Mouse (Mus musculus) R1 (cell line): Measurements from ENCODE around the gene Atg2a.
A peak's percentile ranks its signal among the peaks of the same experiment; 100 is the strongest.
"Not testable (repeated sequence)": the region's sequence is repeated elsewhere in the genome, so short reads cannot be mapped to it uniquely, and the experiment has no call there.

Experiments
- DNase-seq: peaks from one replicate; pipeline ENCODE4 v3.0.0-alpha.2; 2018; ENCODE audit warnings: low read depth, low spot score

Atg2a gene

DNA sequence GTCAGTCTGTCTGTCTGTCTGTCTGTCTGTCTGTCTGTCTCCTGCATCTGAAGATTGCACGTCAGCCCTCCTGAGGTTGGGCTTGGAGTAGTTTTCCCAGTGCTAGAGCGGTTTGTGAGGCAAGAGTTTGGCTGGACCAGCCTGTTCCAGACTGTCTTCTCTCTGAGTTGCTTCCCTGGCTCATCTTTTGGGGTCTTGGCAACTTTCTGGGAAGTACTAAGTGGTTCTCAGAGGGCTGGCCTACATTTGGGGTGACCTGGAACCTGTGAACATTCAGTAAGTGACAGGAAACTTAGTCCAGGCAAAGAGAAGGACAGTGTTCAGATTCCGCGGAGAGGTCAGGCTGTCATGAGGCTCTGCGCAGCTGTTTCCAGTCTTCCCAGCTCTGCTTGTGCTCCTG, 50.8 kb downstream of the Atg2a start:
- DNase-seq = no peak

- no peak for DNase-seq
Observed at GRCm38 (mm10) chr19:6294301-6294700, 52.8 kb downstream of the Atg2a start.

GRCm38 (mm10) chr19:6296551-6297210, 55.2 kb downstream of the Atg2a start:
- DNase-seq = peak; percentile 52

- peak; percentile 72 for DNase-seq
Observed at GRCm38 (mm10) chr19:6297641-6298040, 56.2 kb downstream of the Atg2a start.

- DNase-seq = no peak
Observed at GRCm38 (mm10) chr19:6299003-6299402, 57.5 kb downstream of the Atg2a start.

DNA sequence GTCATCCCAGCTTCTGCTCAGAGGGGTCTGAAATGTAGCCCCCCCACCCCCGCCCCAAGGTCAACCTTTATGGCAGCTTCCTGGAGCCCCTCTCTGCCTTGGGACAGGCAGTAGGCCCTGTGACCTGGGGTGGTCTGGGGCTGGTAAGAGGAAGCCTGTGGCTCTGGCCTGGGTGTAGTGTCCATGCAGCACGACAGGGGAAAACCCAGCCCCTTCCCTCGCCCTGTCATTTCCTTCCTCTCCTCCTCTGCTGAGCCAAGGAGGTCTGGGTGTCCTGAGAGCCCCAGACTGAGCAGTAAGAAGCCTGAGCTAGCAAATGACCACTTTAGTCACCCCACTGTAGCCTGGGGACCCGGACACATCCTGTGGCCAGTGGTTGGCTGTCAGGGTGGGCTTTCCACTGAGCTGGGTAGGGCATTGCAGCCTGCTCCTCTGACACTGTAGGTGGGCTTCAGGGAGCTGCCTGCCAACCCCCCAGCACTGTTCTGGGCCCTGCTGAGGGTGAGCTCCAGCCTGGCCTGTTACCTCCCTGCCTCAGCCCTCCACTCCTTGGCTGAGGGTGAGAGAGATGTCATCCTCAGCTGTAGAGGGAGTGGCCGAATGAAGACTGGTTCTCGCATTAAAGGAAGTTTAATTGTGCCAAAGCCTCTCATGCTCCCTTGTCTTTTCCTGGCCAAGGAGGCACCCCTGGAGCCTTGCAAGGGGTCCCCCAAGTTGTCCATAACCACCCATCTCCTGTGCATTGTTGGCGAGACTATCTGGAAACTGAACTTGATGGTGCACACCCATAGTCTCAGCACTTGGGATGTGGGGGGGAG, 58.2 kb downstream of the Atg2a start:
- DNase-seq = no peak

GRCm38 (mm10) chr19:6300402-6300841, 59.0 kb downstream of the Atg2a start:
- no peak for DNase-seq

DNA sequence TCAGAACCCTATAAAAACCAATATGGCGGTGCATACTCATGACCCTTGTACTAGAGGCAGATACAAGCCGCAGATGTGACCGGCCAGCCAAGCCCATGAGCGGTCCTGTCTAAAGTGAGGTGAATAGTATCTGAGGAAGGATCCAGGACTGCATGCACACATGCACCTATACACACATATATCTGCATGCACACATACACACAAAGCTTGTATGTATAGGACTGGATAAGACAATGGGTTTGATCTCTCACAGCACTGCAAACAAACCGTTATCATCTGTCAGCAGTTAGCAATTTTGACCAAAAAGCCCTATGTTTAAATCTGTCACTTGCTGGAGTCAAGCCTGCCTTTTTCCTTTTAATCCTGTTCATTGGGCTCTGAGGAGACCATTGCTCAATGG, 60.6 kb downstream of the Atg2a start:
- DNase-seq = no peak

- DNase-seq = peak; percentile 57
Observed at GRCm38 (mm10) chr19:6302522-6302921, 61.1 kb downstream of the Atg2a start.

DNA sequence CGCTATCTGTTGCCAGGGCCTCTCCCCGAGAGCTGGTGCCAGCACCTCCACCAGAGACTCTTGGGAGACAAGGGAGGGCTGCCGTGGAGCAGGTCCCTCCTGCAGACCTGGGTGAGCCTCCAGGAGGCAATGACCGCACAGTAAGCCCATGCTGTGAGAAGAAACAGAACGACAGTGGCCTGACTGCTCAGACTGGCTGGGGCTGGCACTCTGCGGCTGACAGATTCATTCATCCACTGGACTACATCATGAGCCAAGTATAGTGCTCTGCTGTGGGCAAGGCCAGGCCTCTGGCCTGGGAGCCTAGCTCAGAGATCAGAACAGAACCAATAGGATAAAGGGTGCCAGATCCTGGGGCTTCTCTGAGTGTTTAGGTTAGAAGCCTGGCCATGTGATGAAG, 62.4 kb downstream of the Atg2a start:
- no peak for DNase-seq

DNA sequence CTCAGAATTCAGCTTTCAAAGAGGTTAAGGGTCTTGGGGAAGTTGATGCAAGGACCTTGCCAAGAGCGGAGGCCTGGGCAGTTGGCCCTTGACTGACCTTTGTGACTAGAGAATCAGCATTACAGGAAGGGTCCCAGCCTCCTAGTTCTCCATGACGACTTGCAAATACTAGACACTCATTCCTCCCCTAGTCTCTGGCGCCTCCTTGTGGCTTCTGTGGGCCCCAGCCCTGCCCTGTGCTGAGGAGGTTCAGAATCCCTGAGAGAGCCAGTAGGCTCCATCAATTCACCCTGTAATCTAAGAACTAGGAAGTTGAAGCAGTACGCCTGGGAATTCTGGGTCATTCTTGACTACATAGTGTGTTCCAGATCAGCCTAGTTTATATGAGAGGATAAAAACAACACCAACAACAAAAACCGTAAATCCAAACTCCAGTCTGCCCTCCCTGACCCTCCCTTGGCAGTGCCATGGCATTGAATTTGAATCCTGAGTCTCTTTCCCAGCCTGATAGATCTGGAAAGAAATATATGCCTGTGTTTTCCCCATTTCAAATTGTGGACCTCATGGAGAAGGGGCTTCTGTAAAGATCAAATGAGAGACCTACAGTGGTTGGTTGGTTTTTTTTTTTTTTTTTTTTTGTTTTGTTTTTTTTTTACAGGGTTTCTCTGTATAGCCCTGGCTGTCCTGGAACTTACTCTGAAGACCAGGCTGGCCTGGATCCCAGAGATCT, 63.5 kb downstream of the Atg2a start:
- DNase-seq = peak; percentile 92

- no peak for DNase-seq
Observed at GRCm38 (mm10) chr19:6305517-6306115, 64.1 kb downstream of the Atg2a start.

DNA sequence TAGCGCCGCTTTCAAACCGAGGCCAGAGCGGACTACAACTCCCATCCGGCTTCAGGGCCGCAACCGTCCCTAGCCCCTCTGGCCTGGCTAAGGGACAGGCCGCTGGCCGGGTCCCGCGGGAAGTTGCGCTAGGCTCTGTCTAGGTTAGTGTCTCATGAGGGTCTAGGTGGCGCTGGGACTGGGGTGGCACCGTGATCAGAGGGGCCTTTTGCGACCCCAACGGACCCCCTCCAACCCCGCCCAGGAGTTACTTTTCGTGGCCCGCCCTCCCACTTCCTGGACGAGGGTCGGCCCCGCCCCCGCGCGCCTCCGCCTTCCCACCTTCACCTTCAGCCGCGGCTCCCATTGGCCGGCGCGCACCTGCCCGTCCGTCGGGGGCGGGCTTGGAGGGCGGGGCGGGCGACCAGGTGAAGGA, 64.7 kb downstream of the Atg2a start, which contains the start of gene Cdc42bpg:
Gene Cdc42bpg, plus strand, starts transcription at position 320 of the 415 bp plus-strand sequence.
- DNase-seq = peak; percentile 92

DNA sequence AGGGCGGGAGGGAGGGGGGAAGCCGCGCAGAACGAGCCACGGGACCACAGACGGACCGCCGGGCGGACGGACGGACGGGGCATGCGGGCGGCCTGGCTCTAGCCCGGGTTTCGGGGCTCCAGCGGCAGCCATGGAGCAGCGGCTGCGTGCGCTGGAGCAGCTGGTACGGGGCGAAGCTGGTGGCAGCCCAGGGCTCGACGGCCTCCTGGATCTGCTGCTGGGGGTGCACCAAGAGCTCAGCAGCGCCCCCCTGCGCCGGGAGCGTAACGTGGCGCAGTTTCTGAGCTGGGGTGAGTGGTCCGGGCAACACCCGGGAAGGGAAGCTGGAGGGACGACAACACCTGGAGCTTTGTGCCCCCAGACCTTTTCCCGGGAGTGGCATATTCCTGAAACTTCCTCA, 65.1 kb downstream of the Atg2a start:
- DNase-seq = peak; percentile 89

DNA sequence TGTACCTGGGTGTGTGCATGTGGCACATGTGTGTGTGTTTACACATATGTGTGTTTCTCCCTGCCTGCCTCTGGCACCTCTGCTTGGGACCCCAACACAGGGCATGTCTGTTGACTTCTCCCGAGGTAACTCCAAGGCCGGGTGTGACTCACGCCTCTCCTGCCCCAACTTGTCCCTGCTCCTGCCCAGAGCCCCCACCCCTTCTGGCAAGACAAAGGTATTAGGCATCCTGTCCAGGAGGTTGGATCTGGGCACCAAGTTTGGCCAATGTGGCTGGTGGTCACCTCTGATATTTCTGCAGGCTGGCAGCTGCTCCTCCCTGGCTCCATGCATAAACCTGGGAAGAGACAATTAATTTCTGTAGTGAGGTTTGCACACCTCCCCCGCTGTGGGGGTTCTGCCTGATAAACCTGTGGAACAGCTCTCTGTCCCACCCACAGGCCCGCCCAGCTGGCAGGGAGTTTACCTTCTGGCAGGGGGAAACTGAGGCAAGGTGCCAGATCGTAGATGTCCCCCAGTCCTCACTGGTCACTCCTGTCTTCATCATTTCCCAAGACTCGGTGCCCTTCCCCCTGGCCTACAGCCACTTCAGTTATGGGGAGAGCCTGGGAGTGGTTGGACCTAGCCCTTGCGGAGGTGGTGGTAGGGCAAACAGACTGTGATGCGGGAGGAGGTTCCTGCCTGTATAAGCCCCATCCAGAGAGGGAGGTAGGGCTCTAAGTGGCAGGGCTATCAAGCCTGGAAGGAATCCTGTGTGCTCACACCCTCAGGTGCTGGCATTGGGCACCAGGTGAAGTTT, 66.5 kb downstream of the Atg2a start:
- no peak for DNase-seq

DNA sequence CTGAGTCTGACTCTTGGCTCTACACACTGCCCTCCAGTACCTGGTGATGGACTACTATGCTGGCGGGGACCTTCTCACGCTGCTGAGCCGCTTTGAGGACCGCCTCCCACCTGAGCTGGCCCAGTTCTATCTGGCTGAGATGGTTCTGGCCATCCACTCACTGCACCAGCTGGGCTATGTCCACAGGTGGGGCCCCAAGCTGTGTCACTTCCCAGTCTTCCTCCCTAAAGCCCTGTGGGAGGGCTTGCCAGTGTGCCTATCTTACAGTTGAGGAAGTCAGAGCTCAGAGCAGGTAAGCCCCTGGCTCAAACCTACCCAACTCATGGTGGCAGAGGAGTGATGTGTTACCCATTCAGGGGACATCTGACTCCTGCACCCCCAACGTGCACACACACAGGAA, 68.7 kb downstream of the Atg2a start:
- no peak for DNase-seq

DNA sequence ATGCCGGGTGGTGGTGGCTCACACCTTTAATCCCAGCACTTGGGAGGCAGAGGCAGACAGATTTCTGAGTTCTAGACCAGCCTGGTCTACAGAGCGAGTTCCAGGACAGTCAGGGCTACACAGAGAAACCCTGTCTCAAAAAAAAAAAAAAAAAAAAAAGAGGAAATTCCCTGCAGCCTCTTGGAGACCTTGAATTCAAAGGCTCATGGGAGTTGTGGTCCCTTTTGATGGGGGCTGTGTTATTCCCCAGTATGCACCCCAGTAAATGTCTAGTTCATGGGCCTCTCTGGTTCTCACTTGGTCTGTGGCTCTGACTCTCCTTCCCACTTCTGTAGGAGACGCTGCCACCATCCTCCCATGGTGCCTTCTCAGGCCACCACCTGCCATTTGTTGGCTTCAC, 70.3 kb downstream of the Atg2a start:
- not testable (repeated sequence) for DNase-seq
